Mouse (Mus musculus) small intestine, adult 2 months (tissue): ENCODE data around the gene Pacsin1. TPM values are rescaled to one million over a fixed set of nuclear protein-coding genes. Genes with fewer than 3 reads are reported as not detected.
A peak's percentile ranks its signal among the peaks of the same experiment; 100 is the strongest.

Source experiments
- H3K27ac ChIP-seq: fragments of 200-500 bp; 2 replicates; pipeline ENCODE4 v1.5.1; 2012; ENCODE audit warnings: low read depth, low read length, control low read depth, inconsistent platforms; ENCODE audit not compliant: insufficient read depth
- H3K27me3 ChIP-seq: fragments of 200-500 bp; 2 replicates; pipeline ENCODE4 v1.6.1; 2012; ENCODE audit warnings: mild to moderate bottlenecking, moderate library complexity, low read length, inconsistent platforms; ENCODE audit not compliant: control insufficient read depth, insufficient read depth
- H3K36me3 ChIP-seq: fragments of 200-500 bp; 2 replicates; pipeline ENCODE4 v1.6.1; 2012; ENCODE audit warnings: mild to moderate bottlenecking, low read length, control low read depth, inconsistent platforms; ENCODE audit not compliant: control insufficient read depth, insufficient read depth
- H3K4me1 ChIP-seq: fragments of 200-500 bp; 2 replicates; pipeline ENCODE4 v1.6.1; 2012; ENCODE audit warnings: low read length, inconsistent platforms, mixed read lengths; ENCODE audit not compliant: control insufficient read depth, insufficient read depth, insufficient read length
- H3K4me3 ChIP-seq: fragments of 200-500 bp; 2 replicates; pipeline ENCODE4 v1.5.1; 2012; ENCODE audit warnings: low read depth, mild to moderate bottlenecking, control low read depth, inconsistent platforms, low read length, moderate library complexity
- CTCF ChIP-seq: fragments of 200-500 bp; IDR thresholded peaks from 2 replicates; pipeline ENCODE4 v1.5.1; 2012; ENCODE audit warnings: low read depth, mild to moderate bottlenecking, control low read depth, inconsistent platforms, low read length, moderate library complexity, mixed read lengths; ENCODE audit not compliant: insufficient replicate concordance, insufficient read length; ENCODE audit errors: extremely low read depth
- POLR2A ChIP-seq: fragments of 200-500 bp; IDR thresholded peaks from 2 replicates; pipeline ENCODE4 v1.6.1; 2012; ENCODE audit warnings: low read depth, mild to moderate bottlenecking, control low read depth, inconsistent platforms, low read length, moderate library complexity
- WGBS: fragments of 180-500 bp; shearing (Covaris S2); methylation state at CpG from one replicate; pipeline ENCODE4 v1.1.7; 2018; 5-methylcytosine and 5-hydroxymethylcytosine counted together
- polyA plus RNA-seq: library from polyadenylated mRNA; depleted of rRNA; stranded (reverse); fragments of >200 nt; gene quantifications from 2 replicates; pipeline ENCODE4 v1.2.3, GENCODE M21; 2012

Pacsin1 gene
- polyA plus RNA-seq, 1 experiment: 2.2 TPM

GRCm38 (mm10) chr17:27644572-27644971, 10.7 kb upstream of the Pacsin1 start:
- Histone ChIP-seq H3K4me1 (no peaks in the 10 kb centered on the region), H3K27ac (no peak overlapping the region), H3K36me3 (no peaks in the 10 kb centered on the region), H3K4me3 (no peak overlapping the region), H3K27me3 (no peaks in the 10 kb centered on the region)
- 52% methylated on average over 2 of the region's 2 CpGs for WGBS
- TF ChIP-seq CTCF (no peak), POLR2A (no peak)

GRCm38 (mm10) chr17:27645807-27646206, 9.5 kb upstream of the Pacsin1 start:
- no peak overlapping the region for H3K27ac ChIP-seq
- no peaks in the 10 kb centered on the region for H3K27me3 ChIP-seq
- WGBS: 37% methylated on average over 7 of the region's 7 CpGs
- no peak overlapping the region for H3K4me3 ChIP-seq
- no peaks in the 10 kb centered on the region for H3K36me3 ChIP-seq
- TF ChIP-seq CTCF: no peak
- TF ChIP-seq POLR2A: no peak
- H3K4me1 ChIP-seq: no peaks in the 10 kb centered on the region

- H3K4me1 ChIP-seq: no peaks in the 10 kb centered on the region
- 0 out of 2 replicates have a peak overlapping the region, but pooled peaks have one; percentile 4 for H3K4me3 ChIP-seq
- peak overlapping the region; percentile 50 for H3K27ac ChIP-seq
- no peaks in the 10 kb centered on the region for H3K36me3 ChIP-seq
- TF ChIP-seq POLR2A: no peak
- peak; percentile 89 for TF ChIP-seq CTCF
- WGBS: 8% methylated on average over 12 of the region's 12 CpGs
- H3K27me3 ChIP-seq: peaks cover 5% of the 10 kb centered on the region
Observed at GRCm38 (mm10) chr17:27650160-27650559, 5.1 kb upstream of the Pacsin1 start.

- 37% methylated on average over 13 of the region's 13 CpGs for WGBS
- H3K36me3 ChIP-seq: no peaks in the 10 kb centered on the region
- TF ChIP-seq POLR2A (no peak), CTCF (no peak)
Observed at GRCm38 (mm10) chr17:27650586-27650985, 4.7 kb upstream of the Pacsin1 start.

GRCm38 (mm10) chr17:27652046-27652790, 3.1 kb upstream of the Pacsin1 start:
- peaks cover 25% of the 10 kb centered on the region for H3K27me3 ChIP-seq
- H3K27ac ChIP-seq: no peak overlapping the region
- no peak overlapping the region for H3K4me3 ChIP-seq
- no peak for TF ChIP-seq CTCF
- no peak for TF ChIP-seq POLR2A
- WGBS: 76% methylated on average over 23 of the region's 23 CpGs
- H3K36me3 ChIP-seq: no peaks in the 10 kb centered on the region
- no peaks in the 10 kb centered on the region for H3K4me1 ChIP-seq

More at GRCm38 (mm10) chr17:27650586-27650985, 4.7 kb upstream of the Pacsin1 start:
- Histone ChIP-seq H3K4me1 (no peaks in the 10 kb centered on the region), H3K27me3 (peaks cover 9% of the 10 kb centered on the region), H3K27ac (peak overlapping the region; percentile 50), H3K4me3 (peak overlapping the region; percentile 29; the same call in 1 of the 2 replicates)

- TF ChIP-seq CTCF (no peak), POLR2A (no peak)
- Histone ChIP-seq H3K36me3 (no peaks in the 10 kb centered on the region), H3K4me1 (no peaks in the 10 kb centered on the region), H3K27ac (no peak overlapping the region), H3K27me3 (peaks cover 26% of the 10 kb centered on the region), H3K4me3 (no peak overlapping the region)
- WGBS: 46% methylated on average over 10 of the region's 10 CpGs
Observed at GRCm38 (mm10) chr17:27653253-27653959, 1.9 kb upstream of the Pacsin1 start.

- H3K4me3 ChIP-seq: peak overlapping the region; percentile 62
Observed at GRCm38 (mm10) chr17:27656011-27656399, 696 bp downstream of the Pacsin1 start.

More at GRCm38 (mm10) chr17:27656011-27656399, 696 bp downstream of the Pacsin1 start:
- no peaks in the 10 kb centered on the region for H3K36me3 ChIP-seq
- peaks cover 26% of the 10 kb centered on the region for H3K27me3 ChIP-seq
- no peaks in the 10 kb centered on the region for H3K4me1 ChIP-seq
- no peak overlapping the region for H3K27ac ChIP-seq
- TF ChIP-seq POLR2A: no peak
- TF ChIP-seq CTCF: no peak
- WGBS: 12% methylated on average over 14 of the region's 14 CpGs
